Mouse (Mus musculus) MEL (cell line): ENCODE data around the gene Chpf.

Experiments
- BHLHE40 ChIP-seq: IDR thresholded peaks from 2 replicates; pipeline ENCODE4 v1.6.1; 2012; ENCODE audit warnings: low read depth, mild to moderate bottlenecking, inconsistent platforms, low read length, improper control_type of control experiment, borderline replicate concordance
- CHD2 ChIP-seq: IDR thresholded peaks from 2 replicates; pipeline ENCODE4 v1.6.1; 2011; ENCODE audit warnings: low read length, improper control_type of control experiment
- CTCF ChIP-seq, 3 experiments: IDR thresholded peaks in 2 of 3; conservative IDR thresholded peaks in 1 of 3; 2 replicates each; pipeline ENCODE4 v1.5.1; 2011 to 2012; ENCODE audit warnings: low read length in 3 of 3, low read depth in 2 of 3, mild to moderate bottlenecking in 2 of 3, improper control_type of control experiment in 1 of 3, inconsistent platforms in 1 of 3, mixed read lengths in 1 of 3, moderate library complexity in 1 of 3; ENCODE audit not compliant: control insufficient read depth in 1 of 3, insufficient read depth in 1 of 3, poor library complexity in 1 of 3, severe bottlenecking in 1 of 3
- MAFK ChIP-seq: IDR thresholded peaks from 2 replicates; pipeline ENCODE4 v1.6.1; 2011; ENCODE audit warnings: low read depth, mild to moderate bottlenecking, low read length, improper control_type of control experiment, borderline replicate concordance
- MAX ChIP-seq: IDR thresholded peaks from 2 replicates; pipeline ENCODE4 v1.6.1; 2011; ENCODE audit warnings: low read length, improper control_type of control experiment
- MAZ ChIP-seq: IDR thresholded peaks from 2 replicates; pipeline ENCODE4 v1.6.1; 2012; ENCODE audit warnings: low read depth, mild to moderate bottlenecking, inconsistent platforms, low read length, improper control_type of control experiment
- MEF2A ChIP-seq: IDR thresholded peaks from 2 replicates; pipeline ENCODE4 v1.6.1; 2014; ENCODE audit warnings: low read depth, mild to moderate bottlenecking, inconsistent platforms, low read length, improper control_type of control experiment; ENCODE audit not compliant: poor library complexity, insufficient replicate concordance, severe bottlenecking; ENCODE audit errors: extremely low read depth
- MYC ChIP-seq: IDR thresholded peaks from 2 replicates; pipeline ENCODE4 v1.6.1; 2011; ENCODE audit warnings: low read depth, mild to moderate bottlenecking, low read length, improper control_type of control experiment, moderate library complexity
- POLR2A ChIP-seq, 2 experiments: IDR thresholded peaks; 2 replicates each; pipeline ENCODE4 v1.6.1; 2011 to 2012; ENCODE audit warnings: low read length in 2 of 2, mild to moderate bottlenecking in 2 of 2, control low read depth in 1 of 2, improper control_type of control experiment in 1 of 2, low read depth in 1 of 2, moderate library complexity in 1 of 2; ENCODE audit not compliant: control insufficient read depth in 1 of 2, insufficient read depth in 1 of 2, poor library complexity in 1 of 2
- POLR2AphosphoS5 ChIP-seq: IDR thresholded peaks from 2 replicates; pipeline ENCODE4 v1.6.1; 2012; ENCODE audit warnings: low read depth, borderline replicate concordance, mild to moderate bottlenecking, inconsistent platforms, low read length, moderate library complexity, mixed read lengths
- RAD21 ChIP-seq: IDR thresholded peaks from 2 replicates; pipeline ENCODE4 v1.6.1; 2011; ENCODE audit warnings: mild to moderate bottlenecking, low read depth, low read length, improper control_type of control experiment
- SMC3 ChIP-seq: IDR thresholded peaks from 2 replicates; pipeline ENCODE4 v1.6.1; 2011; ENCODE audit warnings: low read depth, low read length, improper control_type of control experiment
- TCF12 ChIP-seq: IDR thresholded peaks from 2 replicates; pipeline ENCODE4 v1.6.1; 2014; ENCODE audit warnings: low read depth, mild to moderate bottlenecking, inconsistent platforms, low read length, improper control_type of control experiment, moderate library complexity

- TF ChIP-seq TCF12 (0 out of 2 replicates have a peak, but pooled peaks have one; percentile 10), CTCF (IDR thresholded peaks at IDR 0.05 in 2 of 3, conservative IDR thresholded peaks at IDR 0.05 in 1 of 3; ENCODE audit: control insufficient read depth in 1 of 3, insufficient read depth in 1 of 3, low read depth in 2 of 3, low read length in 3 of 3, poor library complexity in 1 of 3, severe bottlenecking in 1 of 3) (peak; percentile 67 to 92 (median 90)), POLR2A (IDR thresholded peaks at IDR 0.05; ENCODE audit: control insufficient read depth in 1 of 2, insufficient read depth in 1 of 2, low read depth in 1 of 2, low read length in 2 of 2, poor library complexity in 1 of 2) (no peak), MAFK (peak; percentile 40; the same call in 1 of the 2 replicates), BHLHE40 (no peak), MAX (peak; percentile 43), MAZ (no peak), MYC (no peak), POLR2AphosphoS5 (no peak), RAD21 (peak; percentile 32), CHD2 (no peak), SMC3 (peak; percentile 55), MEF2A (no peak)
Measured at GRCm38 (mm10) chr1:75425796-75426471, 53.2 kb downstream of the Chpf start.
